Mouse (Mus musculus) intestine, embryonic 14.5 days (tissue): ENCODE measurements around the gene Thg1l. TPM values are rescaled to one million over a fixed set of nuclear protein-coding genes. Genes with fewer than 3 reads are reported as not detected.

Experiments used
- ATAC-seq: fragments of 200-750 bp; cut with Nextera tagmentation; replicated peaks from 2 replicates; pipeline ENCODE4 v1.8.0; 2017; ENCODE audit warnings: low read depth, moderate number of reproducible peaks, moderate TSS enrichment, moderate library complexity; ENCODE audit not compliant: low FRiP score, low TSS enrichment
- DNase-seq: peaks from one replicate; pipeline ENCODE4 v3.0.0-alpha.2; 2018; ENCODE audit warnings: low spot score
- H3K27ac ChIP-seq: fragments of 300-500 bp; sonication (generic); 2 replicates; pipeline ENCODE4 v1.5.1; 2014; ENCODE audit warnings: low read depth, mild to moderate bottlenecking, control low read depth
- H3K27me3 ChIP-seq: fragments of 300-500 bp; sonication (generic); replicated peaks from 2 replicates; pipeline ENCODE4 v1.6.1; 2014; ENCODE audit warnings: low read length, control low read depth; ENCODE audit not compliant: control insufficient read depth, insufficient read depth
- H3K36me3 ChIP-seq: fragments of 300-500 bp; sonication (generic); 2 replicates; pipeline ENCODE4 v1.6.1; 2014; ENCODE audit warnings: low read length, control low read depth; ENCODE audit not compliant: control insufficient read depth, insufficient read depth
- H3K4me1 ChIP-seq: fragments of 300-500 bp; sonication (generic); replicated peaks from 2 replicates; pipeline ENCODE4 v1.6.1; 2014; ENCODE audit warnings: low read length, control low read depth, mixed read lengths; ENCODE audit not compliant: control insufficient read depth, insufficient read depth
- H3K4me2 ChIP-seq: fragments of 300-500 bp; sonication (generic); 2 replicates; pipeline ENCODE4 v1.6.1; 2014; ENCODE audit warnings: low read length
- H3K4me3 ChIP-seq: fragments of 300-500 bp; sonication (generic); 2 replicates; pipeline ENCODE4 v1.5.1; 2014; ENCODE audit warnings: low read depth, low read length, control low read depth, mixed read lengths
- H3K9ac ChIP-seq: fragments of 300-500 bp; sonication (generic); 2 replicates; pipeline ENCODE4 v1.6.1; 2014; ENCODE audit warnings: mild to moderate bottlenecking, low read length
- H3K9me3 ChIP-seq: fragments of 300-500 bp; sonication (generic); 2 replicates; pipeline ENCODE4 v1.6.1; 2016; ENCODE audit warnings: low read length, control low read depth; ENCODE audit not compliant: control insufficient read depth
- WGBS: fragments of 180-500 bp; shearing (Covaris S2); extraction: QIAGEN DNeasy Blood & Tissue Kit; methylation state at CpG from one replicate; pipeline ENCODE4 v1.1.7; 2014; 5-methylcytosine and 5-hydroxymethylcytosine counted together
- polyA plus RNA-seq: library from polyadenylated mRNA; unstranded; fragments of >200 nt; fragmentation: Nextera tagmentation; extraction: Ambion mirVana; gene quantifications from 2 replicates; pipeline ENCODE4 v1.2.1, GENCODE M21; 2014

Gene Thg1l
- 12.2 and 14.8 TPM in 2 replicates for polyA plus RNA-seq

GRCm38 (mm10) chr11:45955127-45955627, at the start of gene Thg1l:
TSS of gene Thg1l (minus strand) at chr11:45955494.
- H3K27me3 ChIP-seq: no peaks in the 10 kb centered on the region
- H3K36me3 ChIP-seq: peaks cover 26% of the 10 kb centered on the region
- H3K27ac ChIP-seq: peak within 1 kb of the TSS; percentile 64
- no peaks in the 10 kb centered on the region for H3K4me1 ChIP-seq
- peak within 1 kb of the TSS; percentile 79 for H3K4me3 ChIP-seq
- under 1% methylated on average over 32 of the region's 32 CpGs for WGBS
- DNase-seq (peak; percentile 98), ATAC-seq (peak; percentile 99)
- peak within 1 kb of the TSS; percentile 70 for H3K4me2 ChIP-seq
- H3K9me3 ChIP-seq: no peaks in the 10 kb centered on the region
- H3K9ac ChIP-seq: peak within 1 kb of the TSS; percentile 51

GRCm38 (mm10) chr11:45992087-45992486, 36.8 kb upstream of the Thg1l start:
- Histone ChIP-seq H3K9me3 (no peaks in the 10 kb centered on the region), H3K4me1 (peaks cover 7% of the 10 kb centered on the region), H3K36me3 (no peaks in the 10 kb centered on the region), H3K27me3 (no peaks in the 10 kb centered on the region), H3K4me3 (peak overlapping the region; percentile 7; the same call in 1 of the 2 replicates), H3K4me2 (peak overlapping the region; percentile 45), H3K9ac (no peak overlapping the region), H3K27ac (no peak overlapping the region)
- no peak for DNase-seq
- WGBS: 50% methylated on average over 13 of the region's 13 CpGs
- no peak for ATAC-seq

- H3K9ac ChIP-seq: no peak overlapping the region
- H3K27me3 ChIP-seq: no peaks in the 10 kb centered on the region
- no peaks in the 10 kb centered on the region for H3K36me3 ChIP-seq
- peak overlapping the region; percentile 45 for H3K4me2 ChIP-seq
- H3K4me1 ChIP-seq: peaks cover 7% of the 10 kb centered on the region
- WGBS: 8% methylated on average over 16 of the region's 16 CpGs
- no peak overlapping the region for H3K27ac ChIP-seq
- ATAC-seq (peak; percentile 43; the same call in 1 of the 2 replicates), DNase-seq (peak; percentile 69)
- peak overlapping the region; percentile 7; the same call in 1 of the 2 replicates for H3K4me3 ChIP-seq
- H3K9me3 ChIP-seq: no peaks in the 10 kb centered on the region
Observed at GRCm38 (mm10) chr11:45991604-45992003, 36.3 kb upstream of the Thg1l start.

- Histone ChIP-seq H3K36me3 (no peaks in the 10 kb centered on the region), H3K9me3 (peaks cover 3% of the 10 kb centered on the region; the same call in 1 of the 2 replicates), H3K27ac (peak overlapping the region; percentile 51; the same call in 1 of the 2 replicates), H3K4me2 (peak overlapping the region; percentile 82), H3K9ac (peak overlapping the region; percentile 78), H3K4me3 (peak overlapping the region; percentile 51), H3K27me3 (0 out of 2 replicates have a peak, but pooled peaks cover 2% of the 10 kb centered on the region), H3K4me1 (peaks cover 7% of the 10 kb centered on the region; the same call in 1 of the 2 replicates)
- DNase-seq: no peak
- 41% methylated on average over 19 of the region's 19 CpGs for WGBS
- ATAC-seq: peak; percentile 33; the same call in 1 of the 2 replicates
Observed at GRCm38 (mm10) chr11:45980893-45981253, 25.6 kb upstream of the Thg1l start.

GRCm38 (mm10) chr11:45979946-45980892, 24.9 kb upstream of the Thg1l start, which contains the start of gene Sox30:
TSS of gene Sox30 (plus strand) at chr11:45980310.
- 11% methylated on average over 89 of the region's 115 CpGs for WGBS
- peak; percentile 95 for ATAC-seq
- DNase-seq: peak; percentile 80
- Histone ChIP-seq H3K9me3 (peaks cover 3% of the 10 kb centered on the region; the same call in 1 of the 2 replicates), H3K4me1 (peaks cover 7% of the 10 kb centered on the region; the same call in 1 of the 2 replicates), H3K4me2 (peak within 1 kb of the TSS; percentile 82), H3K27ac (peak within 1 kb of the TSS; percentile 51; the same call in 1 of the 2 replicates), H3K27me3 (0 out of 2 replicates have a peak, but pooled peaks cover 2% of the 10 kb centered on the region), H3K36me3 (no peaks in the 10 kb centered on the region), H3K9ac (peak within 1 kb of the TSS; percentile 78), H3K4me3 (peak within 1 kb of the TSS; percentile 51)

GRCm38 (mm10) chr11:45976061-45976460, 20.8 kb upstream of the Thg1l start:
- WGBS: 87% methylated on average over 3 of the region's 3 CpGs
- H3K9ac ChIP-seq: no peak overlapping the region
- H3K27me3 ChIP-seq: 0 out of 2 replicates have a peak, but pooled peaks cover under 1% of the 10 kb centered on the region
- peaks cover 4% of the 10 kb centered on the region; the same call in 1 of the 2 replicates for H3K4me1 ChIP-seq
- H3K27ac ChIP-seq: no peak overlapping the region
- no peak for ATAC-seq
- no peak for DNase-seq
- no peaks in the 10 kb centered on the region for H3K36me3 ChIP-seq
- H3K9me3 ChIP-seq: peaks cover 3% of the 10 kb centered on the region; the same call in 1 of the 2 replicates
- H3K4me2 ChIP-seq: no peak overlapping the region
- no peak overlapping the region for H3K4me3 ChIP-seq

- 85% methylated on average over 8 of the region's 8 CpGs for WGBS
- no peaks in the 10 kb centered on the region for H3K9me3 ChIP-seq
- no peak overlapping the region for H3K9ac ChIP-seq
- H3K27ac ChIP-seq: no peak overlapping the region
- H3K36me3 ChIP-seq: no peaks in the 10 kb centered on the region
- H3K4me2 ChIP-seq: no peak overlapping the region
- DNase-seq: no peak
- ATAC-seq: no peak
- no peaks in the 10 kb centered on the region for H3K4me1 ChIP-seq
- H3K4me3 ChIP-seq: no peak overlapping the region
- no peaks in the 10 kb centered on the region for H3K27me3 ChIP-seq
Observed at GRCm38 (mm10) chr11:45974466-45974865, 19.2 kb upstream of the Thg1l start.

- no peak overlapping the region for H3K9ac ChIP-seq
- H3K4me1 ChIP-seq: no peaks in the 10 kb centered on the region
- 88% methylated on average over 5 of the region's 5 CpGs for WGBS
- H3K36me3 ChIP-seq: no peaks in the 10 kb centered on the region
- ATAC-seq (no peak), DNase-seq (no peak)
- H3K4me2 ChIP-seq: no peak overlapping the region
- no peaks in the 10 kb centered on the region for H3K27me3 ChIP-seq
- no peak overlapping the region for H3K4me3 ChIP-seq
- H3K9me3 ChIP-seq: no peaks in the 10 kb centered on the region
- H3K27ac ChIP-seq: no peak overlapping the region
Observed at GRCm38 (mm10) chr11:45973635-45974034, 18.3 kb upstream of the Thg1l start.
